Mouse (Mus musculus) CD4-positive, CD25-positive, alpha-beta regulatory T cell, adult 2 months (primary cell): ENCODE data around the gene Lrrc42.
A peak's percentile ranks its signal among the peaks of the same experiment; 100 is the strongest.

ENCODE experiments used
- DNase-seq: peaks from one replicate; pipeline ENCODE4 v3.0.0-alpha.2; 2012; ENCODE audit warnings: low read depth, low spot score

The Lrrc42 gene

DNA sequence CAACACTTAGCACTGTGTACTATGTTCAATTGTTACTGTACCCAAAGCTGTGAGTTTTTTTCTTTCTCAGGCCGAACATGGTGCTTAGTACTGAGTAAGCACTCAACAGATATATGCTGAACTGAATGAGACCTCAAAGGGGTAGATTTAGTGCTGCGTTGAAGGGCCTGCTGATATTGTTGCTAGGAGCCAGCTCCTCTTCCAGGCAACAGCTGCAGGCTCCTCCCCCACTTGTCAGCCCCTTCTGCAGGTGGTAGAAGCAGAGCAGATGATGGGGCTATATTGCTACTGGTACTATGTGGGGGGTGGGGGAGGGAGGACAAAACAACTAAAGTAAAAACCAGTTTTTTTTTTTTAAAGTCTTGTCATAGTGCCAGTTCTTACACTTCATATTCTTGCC lies 3.9 kb downstream of the Lrrc42 start:
- no peak for DNase-seq

DNA sequence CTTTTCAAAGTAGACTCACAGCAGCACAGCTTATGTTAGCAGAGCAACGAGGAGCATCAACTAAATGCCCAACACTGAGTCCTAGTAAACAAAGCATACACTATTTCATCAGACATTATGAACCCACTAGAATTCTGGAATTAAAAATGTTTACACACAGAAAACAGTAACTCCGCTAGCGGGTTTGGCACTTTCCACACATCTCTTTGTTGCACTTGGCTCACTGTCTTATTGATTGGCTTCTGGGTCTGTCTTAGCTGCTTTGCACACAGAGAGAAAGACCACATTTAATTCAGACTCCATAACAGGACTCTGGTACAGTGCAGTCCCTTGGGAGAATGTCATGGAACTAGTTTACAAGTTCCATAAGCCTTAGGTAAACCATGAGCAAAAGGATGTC lies 5.3 kb downstream of the Lrrc42 start:
- DNase-seq: no peak

DNA sequence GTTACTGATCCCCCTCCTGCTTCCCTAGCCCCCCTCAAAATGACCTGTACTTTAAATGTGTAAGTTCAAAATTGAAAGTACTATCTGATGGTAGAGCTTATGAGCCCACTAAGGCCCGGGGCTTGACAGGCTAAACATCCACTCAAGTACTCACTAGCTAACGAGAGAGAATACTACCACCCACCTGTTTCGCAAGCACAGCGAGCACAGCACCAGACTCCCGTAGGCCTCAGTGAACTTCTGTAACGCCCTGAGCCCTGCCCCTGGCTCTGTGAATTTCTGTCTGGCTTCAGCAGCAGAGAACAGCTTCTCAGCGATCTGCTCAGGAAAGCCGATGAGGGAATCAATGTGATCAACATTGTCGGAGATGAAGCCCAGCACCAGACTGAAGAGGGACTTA lies 6.2 kb downstream of the Lrrc42 start:
- no peak for DNase-seq

DNA sequence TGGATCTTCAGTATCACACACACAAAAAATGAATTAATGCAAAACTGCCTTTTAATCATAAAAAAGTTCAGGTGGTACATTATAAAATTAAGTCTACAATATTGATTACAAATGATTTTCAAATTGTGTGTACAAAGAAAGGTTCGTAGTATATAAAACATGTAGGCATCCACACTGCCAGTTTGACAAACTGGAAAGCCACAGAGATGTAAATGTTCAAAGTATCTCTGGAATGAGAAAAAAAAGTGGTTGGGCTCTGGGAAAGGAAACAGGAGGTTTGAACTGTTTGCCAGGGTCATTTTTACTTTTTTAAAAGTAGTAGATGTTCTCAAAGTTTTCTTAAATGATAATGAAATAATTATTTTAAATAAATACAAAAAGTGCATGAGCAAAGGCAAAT lies 7.3 kb downstream of the Lrrc42 start:
- DNase-seq: no peak

DNA sequence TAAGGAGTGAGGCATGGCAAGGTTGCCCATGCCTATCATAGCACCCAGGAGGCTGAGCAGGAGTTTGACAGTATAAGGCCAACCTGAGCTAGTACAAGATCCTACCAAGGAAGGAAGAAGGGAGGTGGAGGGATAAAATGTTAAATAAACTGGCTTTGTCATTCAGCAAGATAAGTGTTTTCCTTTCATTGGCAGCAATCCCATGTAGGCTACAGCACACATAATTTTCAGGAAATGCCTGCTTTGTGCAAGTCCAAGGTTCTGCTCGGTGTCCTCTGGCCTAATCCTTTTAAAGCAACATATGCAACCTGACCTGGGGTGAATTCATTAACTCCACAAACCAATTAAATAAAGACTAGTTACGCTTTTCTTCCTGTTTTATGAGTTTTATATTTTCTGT lies 8.0 kb downstream of the Lrrc42 start:
- DNase-seq: no peak

DNA sequence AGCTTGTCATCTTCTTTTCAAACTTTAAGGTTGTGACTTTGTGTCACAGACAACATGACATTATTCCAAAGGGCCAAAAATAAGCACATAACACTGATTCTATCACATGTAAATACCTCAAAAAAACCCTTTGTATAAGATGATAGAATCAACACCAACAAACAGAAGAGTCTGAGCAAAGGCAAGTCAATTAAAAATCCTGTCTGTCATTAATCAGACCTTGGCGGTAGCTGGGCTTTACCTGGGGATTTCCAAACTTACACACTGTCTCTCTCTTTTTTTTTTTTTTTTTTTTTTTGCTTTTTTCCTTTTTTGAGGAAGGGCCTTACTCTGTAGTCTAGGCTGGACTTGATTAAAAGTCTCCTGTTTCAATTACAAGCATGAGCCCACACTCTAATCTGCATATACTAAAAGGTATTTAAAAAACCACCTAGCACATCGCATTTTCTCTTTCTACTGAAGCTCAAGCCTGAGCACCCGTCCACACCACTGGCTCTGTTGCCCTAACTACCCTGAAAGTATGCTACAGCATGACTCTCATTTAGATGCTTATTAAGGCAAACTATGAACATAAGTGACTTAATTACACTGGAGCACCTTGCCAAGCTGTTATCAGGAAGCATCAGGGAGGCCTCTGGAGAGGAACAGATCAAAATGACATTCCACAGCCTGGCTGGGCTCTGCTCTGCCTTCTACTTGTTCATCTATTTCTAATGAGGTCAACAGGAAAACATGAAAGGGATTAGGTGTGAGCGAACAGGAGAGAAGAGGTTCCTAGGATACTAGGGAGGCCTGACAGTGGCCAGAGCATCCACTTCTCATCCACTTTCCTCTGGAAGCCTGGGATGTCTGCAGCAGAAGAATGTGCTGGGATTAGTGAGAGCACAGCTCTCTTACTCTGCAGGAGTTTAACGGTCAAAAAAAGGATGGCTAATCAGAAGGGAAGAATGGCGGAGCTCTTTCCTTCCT lies 9.7 kb downstream of the Lrrc42 start:
- peak; percentile 46 for DNase-seq

DNA sequence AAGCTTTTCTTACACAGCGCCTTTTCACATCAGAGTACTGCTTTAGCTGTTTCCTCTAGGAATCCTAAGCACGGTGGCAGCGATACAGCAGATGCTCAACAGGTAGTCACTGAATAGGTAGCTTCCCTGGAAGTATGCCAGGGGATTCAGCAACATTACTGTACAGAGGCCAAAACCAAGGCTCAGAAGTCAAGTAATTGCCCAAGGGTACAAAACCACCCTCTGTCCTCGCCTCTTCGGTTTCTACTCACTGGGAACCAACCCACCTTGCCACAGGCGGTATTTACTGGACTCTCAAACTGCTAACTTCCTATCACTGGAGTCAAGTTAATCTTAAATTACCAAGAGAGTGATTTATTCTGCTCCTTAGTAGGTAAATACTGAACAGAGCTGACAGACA lies 13.1 kb downstream of the Lrrc42 start:
- DNase-seq: no peak

DNA sequence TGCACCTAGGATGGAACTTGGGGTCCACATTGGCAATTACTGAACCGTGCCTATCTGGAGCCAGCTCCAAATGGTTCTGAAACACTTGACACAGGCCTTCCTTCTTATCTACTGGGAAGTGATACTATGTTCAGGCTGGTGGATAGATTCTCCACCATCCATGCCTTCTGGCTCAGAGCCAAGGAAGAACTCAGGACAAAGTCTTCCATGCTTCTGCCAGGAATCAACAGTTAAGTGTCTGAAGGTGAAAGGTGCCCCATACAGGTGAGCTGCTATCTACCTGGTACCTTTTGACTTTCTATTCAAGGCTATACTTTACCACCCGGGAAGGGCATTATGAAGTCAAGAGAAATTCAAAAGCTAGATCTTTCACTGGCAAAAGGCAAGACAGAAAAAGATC lies 15.1 kb downstream of the Lrrc42 start:
- DNase-seq: no peak

DNA sequence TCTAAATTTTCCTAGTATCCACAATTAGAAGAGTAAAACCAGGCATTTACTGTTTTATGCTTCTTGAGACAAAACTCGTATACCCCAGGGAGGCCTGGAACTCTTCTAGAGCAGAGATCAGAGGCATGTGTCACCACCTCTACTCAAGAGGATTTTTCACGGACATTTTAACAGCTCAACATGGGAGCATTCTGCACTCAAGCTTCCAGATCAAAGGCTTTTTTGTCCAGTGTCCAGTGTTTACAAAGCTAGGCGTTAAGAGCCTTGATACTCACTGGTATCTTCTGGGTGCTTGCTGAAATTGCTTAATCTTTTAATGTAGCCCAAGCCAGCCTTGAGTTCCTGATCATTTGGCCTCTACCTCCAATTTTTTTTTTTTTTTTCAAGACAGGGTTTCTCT lies 21.1 kb downstream of the Lrrc42 start:
- DNase-seq: no peak

DNA sequence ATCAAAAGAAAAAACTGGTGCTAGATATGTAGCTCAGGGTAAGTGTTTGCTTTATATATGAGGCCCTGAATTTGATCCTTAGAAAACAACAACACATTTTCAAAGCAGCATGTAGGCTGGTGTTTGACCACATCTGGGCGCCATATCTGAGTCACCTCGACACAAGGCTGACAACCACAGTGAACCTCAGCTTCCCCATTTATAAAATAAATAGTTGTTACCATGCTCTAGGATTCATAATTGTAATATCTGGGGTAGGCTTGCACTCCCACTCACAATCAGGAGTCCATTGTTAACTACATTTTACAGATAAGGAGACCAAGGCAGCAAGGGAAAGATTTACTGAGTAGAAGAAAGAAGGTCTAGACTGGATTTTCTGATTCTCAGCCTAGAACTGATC lies 27.0 kb downstream of the Lrrc42 start:
- DNase-seq: no peak

DNA sequence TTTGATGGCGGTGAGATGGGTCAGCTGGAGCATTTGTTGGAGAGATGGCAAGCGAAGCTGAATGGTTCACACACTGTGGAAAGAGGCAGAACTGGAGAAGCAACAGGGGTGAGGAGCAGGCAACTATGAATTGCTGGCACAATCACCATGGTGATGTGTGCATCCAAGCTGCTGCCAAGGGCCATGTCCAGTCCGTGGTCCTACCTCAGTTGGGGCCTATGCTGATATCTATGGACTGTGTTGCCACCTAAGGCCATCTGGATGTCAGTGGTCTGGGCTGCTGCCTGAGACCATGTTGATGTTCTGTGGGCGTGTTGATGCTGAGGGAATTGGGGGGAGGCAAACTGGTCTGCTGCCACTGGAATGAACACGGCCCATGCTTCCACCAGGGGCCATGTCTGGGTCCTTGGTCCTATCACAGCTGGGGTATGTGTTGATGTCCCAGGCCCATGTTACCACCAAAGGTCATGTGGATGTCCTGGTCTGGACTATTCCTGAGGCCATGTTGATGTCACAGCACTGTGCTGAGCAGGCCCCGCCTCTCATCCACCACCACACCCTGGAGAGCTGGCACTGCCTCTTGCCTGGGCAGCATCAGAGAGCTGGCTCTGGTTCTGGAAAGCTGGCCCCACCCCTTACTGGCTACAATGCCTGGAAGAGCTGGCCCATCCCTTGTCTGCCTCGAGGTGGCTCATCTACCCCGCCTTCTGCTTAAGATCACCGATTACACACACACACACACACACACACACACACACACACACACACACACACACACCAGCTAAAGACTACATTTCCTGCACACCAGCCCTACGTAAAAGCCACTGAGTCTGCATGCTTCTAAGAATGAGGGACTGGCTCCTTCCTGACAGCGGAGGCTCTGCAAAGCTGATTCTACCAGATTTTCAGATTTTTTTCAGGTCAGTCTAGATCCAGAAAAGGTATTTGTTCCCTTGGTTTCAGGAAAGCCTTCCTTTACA lies 29.8 kb downstream of the Lrrc42 start:
- peak; percentile 60 for DNase-seq

DNA sequence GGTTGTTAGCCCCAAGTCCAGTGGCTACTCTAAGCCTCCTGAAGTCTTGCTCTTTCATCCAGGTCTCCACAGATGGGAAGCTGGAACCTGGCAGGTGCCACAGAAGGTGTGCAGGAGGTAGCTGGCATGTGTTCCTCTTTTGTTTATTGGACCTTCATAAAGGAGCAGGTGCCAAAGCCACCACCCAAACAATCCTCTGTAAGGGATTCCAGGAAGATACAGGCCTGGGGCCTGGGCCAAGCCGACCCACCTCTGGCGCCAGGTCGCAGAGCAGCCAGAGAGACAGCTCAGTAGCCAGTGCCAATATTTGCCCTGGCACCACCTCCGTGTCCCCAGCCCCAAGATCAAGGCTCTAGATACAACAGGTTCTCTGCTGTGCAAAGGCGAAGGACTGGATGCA lies 31.8 kb downstream of the Lrrc42 start:
- no peak for DNase-seq

DNA sequence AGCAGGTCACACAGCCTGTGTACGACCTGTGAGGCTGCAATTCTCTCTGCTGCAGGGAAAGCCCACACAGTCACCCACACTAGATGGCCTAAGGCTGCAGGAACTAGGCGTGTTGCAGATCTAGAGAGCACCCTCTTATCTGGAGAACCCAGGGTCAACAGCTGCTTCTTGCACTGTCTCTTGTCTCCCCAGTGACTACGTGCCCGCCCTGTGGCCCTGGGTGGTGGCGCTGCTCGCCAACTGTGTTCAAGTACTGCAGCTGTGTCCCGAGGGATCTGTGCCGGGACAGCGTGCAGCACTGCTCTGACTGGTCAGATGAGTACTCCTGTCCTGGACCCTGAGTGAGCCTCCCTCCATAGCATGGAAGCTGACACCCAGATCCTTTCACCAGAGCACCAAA lies 35.8 kb downstream of the Lrrc42 start:
- no peak for DNase-seq

DNA sequence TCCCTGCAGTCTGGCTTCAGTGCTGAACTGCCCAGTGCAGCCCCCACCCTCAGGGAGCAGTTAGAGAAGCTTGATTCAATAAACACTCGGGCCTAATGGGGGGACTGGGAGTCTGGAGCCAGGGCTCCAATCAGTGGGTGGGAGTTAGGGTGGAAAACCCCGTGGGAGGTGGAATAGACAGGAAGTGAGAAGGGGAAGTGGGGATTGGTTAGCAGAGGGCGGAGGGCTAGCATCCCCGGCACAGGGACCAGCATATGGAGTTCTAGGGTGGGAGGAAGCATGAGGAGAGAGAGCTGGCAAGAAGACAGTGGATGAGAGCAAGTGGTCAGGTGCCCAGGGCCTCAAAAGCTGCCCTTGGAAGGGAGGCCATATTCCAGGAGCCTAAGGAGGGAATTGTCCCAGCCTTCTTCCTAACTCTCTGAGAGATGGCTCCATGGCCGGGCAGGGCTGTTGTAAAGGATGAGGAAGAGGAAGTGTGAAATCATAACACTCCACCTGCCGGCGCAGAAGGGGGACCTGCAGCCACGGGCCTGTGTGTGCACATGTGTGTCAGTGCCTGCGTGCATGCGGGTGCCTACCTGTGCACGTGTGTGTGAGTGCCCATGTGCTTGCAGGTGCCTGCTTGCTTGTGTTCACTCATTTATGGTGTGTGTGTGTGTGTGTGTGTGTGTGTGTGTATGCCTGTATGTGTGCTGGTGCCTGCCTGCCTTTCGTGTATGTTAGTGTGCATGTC lies 39.9 kb downstream of the Lrrc42 start:
- no peak for DNase-seq

DNA sequence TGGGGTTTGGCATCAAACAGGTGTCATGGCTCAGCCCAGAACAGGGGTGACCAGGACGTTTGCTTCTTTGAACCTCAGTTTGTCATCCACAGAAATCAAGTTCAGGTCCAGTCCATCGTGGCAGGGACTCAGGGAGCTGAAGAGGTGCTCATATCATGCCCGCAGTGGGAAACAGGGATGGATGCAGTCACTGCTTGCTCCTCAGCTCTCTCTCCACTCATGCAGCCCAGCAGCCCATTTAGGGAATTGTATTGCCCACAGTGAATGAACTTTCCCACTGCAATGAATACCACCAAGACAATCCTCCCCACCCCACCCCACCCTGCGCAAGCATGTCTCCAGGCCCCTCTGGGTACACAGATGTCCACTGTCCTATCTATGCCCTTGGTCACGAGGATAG lies 41.4 kb downstream of the Lrrc42 start:
- no peak for DNase-seq

DNA sequence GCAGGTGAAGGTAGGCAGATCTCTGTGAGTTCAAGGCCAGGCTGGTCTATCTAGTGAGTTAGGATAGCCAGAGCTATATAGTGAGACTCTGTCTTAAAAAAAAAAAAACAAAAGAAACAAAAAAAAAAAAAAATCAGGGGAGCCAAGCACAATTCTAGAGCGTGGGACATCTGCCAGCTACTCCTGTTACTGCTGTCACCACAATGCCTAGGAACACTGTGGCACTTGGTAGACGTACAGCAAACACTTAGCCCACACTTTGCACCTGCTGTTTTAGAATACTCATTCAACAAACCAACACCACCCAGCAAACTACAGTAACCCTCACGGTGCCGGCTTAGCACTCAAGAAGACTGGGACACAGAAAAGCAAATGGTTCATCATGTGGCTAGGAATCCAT lies 41.9 kb downstream of the Lrrc42 start:
- DNase-seq: no peak

DNA sequence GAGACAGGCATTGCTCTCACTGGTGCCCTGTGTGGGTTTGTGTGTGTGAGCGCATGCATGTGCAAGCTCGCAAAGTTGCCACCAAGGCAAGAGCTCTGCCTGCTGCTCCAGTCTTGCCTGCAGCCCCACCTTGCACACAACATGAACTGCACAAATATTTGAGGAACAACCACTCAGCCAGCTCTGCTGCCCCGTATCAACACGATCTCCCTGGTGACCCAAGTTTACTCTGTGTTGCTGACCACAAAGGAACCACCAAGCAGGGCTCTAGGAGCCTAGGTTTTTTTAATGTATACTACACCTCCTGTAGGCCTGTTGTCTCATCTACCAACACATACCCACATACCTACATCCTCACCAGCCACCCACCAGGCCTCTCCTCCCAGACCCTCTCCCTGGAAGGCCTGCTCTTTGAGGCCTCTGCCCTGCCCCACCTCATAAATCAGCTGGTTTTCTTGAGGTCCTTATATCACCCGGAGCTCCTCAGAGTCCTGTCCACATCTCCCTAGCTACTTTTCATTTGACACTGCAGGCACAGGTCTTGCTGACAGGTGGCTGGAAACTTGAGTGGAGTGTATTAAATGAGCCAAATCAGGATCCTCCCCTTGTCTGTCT lies 42.7 kb downstream of the Lrrc42 start:
- no peak for DNase-seq

DNA sequence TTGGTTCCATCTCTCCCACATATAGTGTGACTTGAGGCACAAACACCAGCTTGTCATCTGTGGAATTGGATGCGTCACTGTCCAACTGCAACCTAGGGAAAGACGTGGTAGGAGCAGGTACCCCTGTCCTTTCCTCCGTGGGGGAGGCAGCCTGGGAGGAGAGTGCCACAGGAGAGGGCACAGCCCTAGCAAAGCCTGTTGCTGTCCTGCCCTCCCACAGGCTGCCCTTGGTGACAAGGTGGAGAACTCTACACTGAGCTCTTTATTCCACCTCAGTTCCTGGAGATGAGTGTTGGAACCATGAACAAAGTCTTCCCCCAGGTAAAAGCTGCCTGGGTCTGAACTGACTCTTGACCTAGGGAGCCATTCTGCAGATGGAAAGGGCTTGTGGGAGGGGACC lies 44.5 kb downstream of the Lrrc42 start, which contains the start of gene Ldlrad1:
Ldlrad1 (plus strand) TSS at position 301 of the 400 bp plus-strand sequence.
- DNase-seq: no peak

DNA sequence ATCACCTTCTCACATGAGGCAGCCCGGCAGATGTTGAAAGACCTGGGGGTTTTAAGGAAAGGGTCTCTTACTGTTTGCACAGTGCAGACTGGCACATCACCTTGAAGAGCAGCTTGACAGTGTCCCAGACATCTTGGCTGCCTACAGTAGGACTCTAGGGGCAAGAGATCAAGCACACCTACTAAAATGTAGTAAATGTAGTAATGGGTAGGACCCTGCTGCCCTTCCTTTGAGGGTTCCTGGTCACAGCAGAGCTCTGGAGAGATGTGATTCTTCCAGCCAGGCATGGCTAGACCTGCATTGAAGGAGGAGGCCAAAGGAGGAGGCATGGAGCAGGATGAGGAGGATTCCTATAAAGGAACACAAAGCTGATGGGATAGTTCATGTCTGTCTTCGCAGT lies 46.3 kb downstream of the Lrrc42 start:
- DNase-seq: no peak

DNA sequence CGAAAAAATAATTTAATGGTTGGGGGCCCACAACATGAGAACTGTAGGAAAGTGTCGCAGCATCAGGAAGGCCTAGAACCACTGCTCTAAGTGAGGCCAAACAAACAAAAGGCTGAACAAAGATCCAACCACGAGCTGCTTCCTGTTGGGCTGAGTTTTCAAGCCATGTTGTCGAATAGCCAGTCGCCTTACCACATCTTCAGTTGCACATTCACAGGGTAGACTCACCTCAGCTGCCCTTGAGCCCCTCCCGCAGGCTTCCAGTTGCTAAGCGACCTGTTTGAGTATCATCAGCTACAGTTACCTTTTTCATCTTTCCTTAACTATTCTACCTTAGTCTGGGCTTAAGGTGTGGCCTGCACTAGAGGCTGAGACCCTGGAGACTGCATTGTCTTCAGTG lies 50.3 kb downstream of the Lrrc42 start:
- DNase-seq: no peak

DNA sequence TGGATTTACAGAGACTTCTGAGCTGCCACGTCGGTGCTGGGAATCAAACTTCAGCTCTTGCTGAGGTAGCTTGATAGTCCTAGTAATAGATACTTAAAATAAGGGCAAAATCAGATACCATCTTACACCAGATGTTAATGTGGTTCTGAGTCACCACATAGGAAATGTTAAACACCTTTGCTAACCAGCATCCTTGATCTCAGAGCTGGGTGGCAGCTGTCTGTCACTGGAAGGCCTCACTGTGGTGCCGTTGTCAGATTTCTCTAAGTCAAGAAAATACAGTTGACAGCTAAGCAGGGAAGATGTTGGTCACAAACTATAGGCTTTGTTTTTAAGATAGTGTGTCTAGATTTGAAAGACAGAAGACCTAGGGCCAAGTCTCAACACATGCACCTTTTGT lies 51.6 kb downstream of the Lrrc42 start:
- DNase-seq: peak; percentile 31
